Mouse (Mus musculus) CH12.LX (cell line): Measurements from ENCODE around the gene Vamp9.
A peak's percentile ranks its signal among the peaks of the same experiment; 100 is the strongest.

Experiments
- CTCF ChIP-seq, 2 experiments: IDR thresholded peaks in 1 of 2; conservative IDR thresholded peaks in 1 of 2; 2 replicates each; pipeline ENCODE4 v1.5.1; 2011 to 2012; ENCODE audit warnings: low read depth in 2 of 2, low read length in 2 of 2, improper control_type of control experiment in 1 of 2, inconsistent platforms in 1 of 2, mild to moderate bottlenecking in 1 of 2, moderate library complexity in 1 of 2
- EP300 ChIP-seq: IDR thresholded peaks from 2 replicates; pipeline ENCODE4 v1.6.1; 2011; ENCODE audit warnings: low read length, improper control_type of control experiment
- ETS1 ChIP-seq: conservative IDR thresholded peaks from 2 replicates; pipeline ENCODE4 v1.6.1; 2012; ENCODE audit warnings: low read depth, mild to moderate bottlenecking, inconsistent platforms, low read length, improper control_type of control experiment, moderate library complexity
- HCFC1 ChIP-seq: IDR thresholded peaks from 2 replicates; pipeline ENCODE4 v1.6.1; 2012; ENCODE audit warnings: low read depth, mild to moderate bottlenecking, inconsistent platforms, low read length, improper control_type of control experiment
- JUN ChIP-seq: IDR thresholded peaks from 2 replicates; pipeline ENCODE4 v1.6.1; 2011; ENCODE audit warnings: low read depth, mild to moderate bottlenecking, low read length, improper control_type of control experiment, moderate library complexity; ENCODE audit not compliant: insufficient read depth
- JUND ChIP-seq: conservative IDR thresholded peaks from 2 replicates; pipeline ENCODE4 v1.6.1; 2011; ENCODE audit warnings: low read depth, low read length, improper control_type of control experiment
- MAFK ChIP-seq: IDR thresholded peaks from 2 replicates; pipeline ENCODE4 v1.6.1; 2011; ENCODE audit warnings: low read length, improper control_type of control experiment; ENCODE audit not compliant: insufficient replicate concordance
- MYC ChIP-seq: IDR thresholded peaks from 2 replicates; pipeline ENCODE4 v1.6.1; 2011; ENCODE audit warnings: low read depth, mild to moderate bottlenecking, improper control_type of control experiment, low read length
- NRF1 ChIP-seq: IDR thresholded peaks from 2 replicates; pipeline ENCODE4 v1.6.1; 2014; ENCODE audit warnings: low read depth, mild to moderate bottlenecking, inconsistent platforms, low read length, improper control_type of control experiment, moderate library complexity
- POLR2A ChIP-seq: IDR thresholded peaks from 2 replicates; pipeline ENCODE4 v1.6.1; 2011; ENCODE audit warnings: low read depth, mild to moderate bottlenecking, improper control_type of control experiment, low read length
- TCF12 ChIP-seq: IDR thresholded peaks from 2 replicates; pipeline ENCODE4 v1.6.1; 2014; ENCODE audit warnings: low read depth, mild to moderate bottlenecking, inconsistent platforms, low read length, improper control_type of control experiment
- ZC3H11A ChIP-seq: IDR thresholded peaks from 2 replicates; pipeline ENCODE4 v1.6.1; 2012; ENCODE audit warnings: low read depth, mild to moderate bottlenecking, inconsistent platforms, low read length, improper control_type of control experiment

GRCm38 (mm10) chr5:99977516-99978301 is 71.7 kb downstream of the Vamp9 start:
- TF ChIP-seq POLR2A (no peak), EP300 (no peak), JUN (no peak), CTCF (conservative IDR thresholded peaks at IDR 0.05 in 1 of 2, IDR thresholded peaks at IDR 0.05 in 1 of 2; ENCODE audit: low read depth in 2 of 2, low read length in 2 of 2) (no peak), JUND (no peak), MYC (no peak; the same call in 1 of the 2 replicates), HCFC1 (peak; percentile 4; the same call in 1 of the 2 replicates), ETS1 (no peak), ZC3H11A (no peak), TCF12 (peak; percentile 28; the same call in 1 of the 2 replicates), NRF1 (0 out of 2 replicates have a peak, but pooled peaks have one; percentile 6), MAFK (no peak)
